Mouse (Mus musculus) stomach, embryonic 15.5 days (tissue): ENCODE results near the gene Wbp1l. TPM values are rescaled to one million over a fixed set of nuclear protein-coding genes. Genes with fewer than 3 reads are reported as not detected.

ENCODE experiments used
- ATAC-seq: fragments of 200-750 bp; cut with Nextera tagmentation; 2 replicates; pipeline ENCODE4 v1.8.0; 2017; ENCODE audit warnings: low read depth, moderate number of reproducible peaks, moderate TSS enrichment; ENCODE audit not compliant: insufficient read depth, low FRiP score
- H3K27ac ChIP-seq: fragments of 300-500 bp; sonication (generic); 2 replicates; pipeline ENCODE4 v1.5.1; 2015; ENCODE audit warnings: mild to moderate bottlenecking, inconsistent platforms
- H3K27me3 ChIP-seq: fragments of 300-500 bp; sonication (generic); replicated peaks from 2 replicates; pipeline ENCODE4 v1.6.1; 2015; ENCODE audit warnings: inconsistent platforms
- H3K36me3 ChIP-seq: fragments of 300-500 bp; sonication (generic); 2 replicates; pipeline ENCODE4 v1.6.1; 2015; ENCODE audit warnings: inconsistent platforms
- H3K4me1 ChIP-seq: fragments of 300-500 bp; sonication (generic); 2 replicates; pipeline ENCODE4 v1.6.1; 2015; ENCODE audit warnings: inconsistent platforms
- H3K4me2 ChIP-seq: fragments of 300-500 bp; sonication (generic); 2 replicates; pipeline ENCODE4 v1.6.1; 2015; ENCODE audit warnings: mild to moderate bottlenecking, inconsistent platforms
- H3K4me3 ChIP-seq: fragments of 300-500 bp; sonication (generic); replicated peaks from 2 replicates; pipeline ENCODE4 v1.5.1; 2015; ENCODE audit warnings: inconsistent platforms
- H3K9ac ChIP-seq: fragments of 300-500 bp; sonication (generic); 2 replicates; pipeline ENCODE4 v1.6.1; 2015; ENCODE audit warnings: inconsistent platforms
- H3K9me3 ChIP-seq: fragments of 300-500 bp; sonication (generic); 2 replicates; pipeline ENCODE4 v1.6.1; 2016; ENCODE audit warnings: inconsistent platforms
- WGBS: fragments of 180-500 bp; shearing (Covaris S2); methylation state at CpG from one replicate; pipeline ENCODE4 v1.1.7; 2015; 5-methylcytosine and 5-hydroxymethylcytosine counted together
- polyA plus RNA-seq: library from polyadenylated mRNA; unstranded; fragments of >200 nt; fragmentation: Nextera tagmentation; extraction: Ambion mirVana; gene quantifications from 2 replicates; pipeline ENCODE4 v1.2.1, GENCODE M21; 2015

The Wbp1l gene
- polyA plus RNA-seq, 1 experiment from 2014 or later: 40.4 TPM

- Histone ChIP-seq H3K9ac (no peak overlapping the region), H3K36me3 (no peaks in the 10 kb centered on the region), H3K4me3 (no peak overlapping the region), H3K4me1 (peaks cover 60% of the 10 kb centered on the region), H3K27me3 (no peaks in the 10 kb centered on the region), H3K27ac (peak overlapping the region; percentile 84), H3K9me3 (no peaks in the 10 kb centered on the region), H3K4me2 (no peak overlapping the region)
- ATAC-seq: no peak
- WGBS: 71% methylated on average over 19 of the region's 19 CpGs
Observed at GRCm38 (mm10) chr19:46621236-46622183, 22.6 kb downstream of the Wbp1l start.

DNA sequence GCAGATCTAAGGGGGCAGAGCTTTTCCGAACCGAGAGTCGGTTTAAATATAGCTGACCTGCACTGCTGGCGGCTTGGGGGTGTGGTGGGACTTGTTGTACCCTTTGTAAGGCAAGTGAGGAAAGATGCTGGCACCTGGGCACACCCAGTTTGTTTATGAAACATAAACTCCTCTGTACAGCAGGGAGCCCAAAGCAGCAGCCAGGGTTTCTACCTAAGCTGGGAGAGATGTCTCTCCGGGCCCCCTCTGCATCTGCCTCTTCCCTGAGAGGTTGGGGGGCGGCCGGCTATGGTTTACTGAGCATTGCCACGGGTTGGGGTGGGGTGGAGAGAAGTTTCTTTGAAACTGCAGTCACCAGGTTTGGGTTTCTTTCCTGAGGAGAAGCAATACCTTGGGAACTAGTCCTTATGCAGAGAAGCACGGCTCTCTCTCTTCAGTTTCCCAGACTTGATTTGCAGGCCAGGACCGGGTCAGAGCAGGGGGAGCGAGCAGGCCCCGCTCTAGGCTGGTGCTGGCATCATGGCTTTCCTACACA is 23.8 kb downstream of the Wbp1l start:
- H3K9me3 ChIP-seq: no peaks in the 10 kb centered on the region
- no peaks in the 10 kb centered on the region for H3K36me3 ChIP-seq
- H3K9ac ChIP-seq: no peak overlapping the region
- H3K4me2 ChIP-seq: peak overlapping the region; percentile 62
- no peak for ATAC-seq
- H3K4me1 ChIP-seq: peaks cover 57% of the 10 kb centered on the region
- H3K4me3 ChIP-seq: peak overlapping the region; percentile 37
- 24% methylated on average over 12 of the region's 12 CpGs for WGBS
- H3K27ac ChIP-seq: peak overlapping the region; percentile 84
- H3K27me3 ChIP-seq: no peaks in the 10 kb centered on the region

GRCm38 (mm10) chr19:46623194-46623667 is 24.3 kb downstream of the Wbp1l start:
- Histone ChIP-seq H3K4me1 (peaks cover 60% of the 10 kb centered on the region), H3K4me3 (peak overlapping the region; percentile 37), H3K36me3 (no peaks in the 10 kb centered on the region), H3K9me3 (no peaks in the 10 kb centered on the region), H3K4me2 (peak overlapping the region; percentile 62), H3K27me3 (no peaks in the 10 kb centered on the region), H3K27ac (peak overlapping the region; percentile 84), H3K9ac (no peak overlapping the region)
- WGBS: 6% methylated on average over 16 of the region's 16 CpGs
- peak; percentile 62 for ATAC-seq

DNA sequence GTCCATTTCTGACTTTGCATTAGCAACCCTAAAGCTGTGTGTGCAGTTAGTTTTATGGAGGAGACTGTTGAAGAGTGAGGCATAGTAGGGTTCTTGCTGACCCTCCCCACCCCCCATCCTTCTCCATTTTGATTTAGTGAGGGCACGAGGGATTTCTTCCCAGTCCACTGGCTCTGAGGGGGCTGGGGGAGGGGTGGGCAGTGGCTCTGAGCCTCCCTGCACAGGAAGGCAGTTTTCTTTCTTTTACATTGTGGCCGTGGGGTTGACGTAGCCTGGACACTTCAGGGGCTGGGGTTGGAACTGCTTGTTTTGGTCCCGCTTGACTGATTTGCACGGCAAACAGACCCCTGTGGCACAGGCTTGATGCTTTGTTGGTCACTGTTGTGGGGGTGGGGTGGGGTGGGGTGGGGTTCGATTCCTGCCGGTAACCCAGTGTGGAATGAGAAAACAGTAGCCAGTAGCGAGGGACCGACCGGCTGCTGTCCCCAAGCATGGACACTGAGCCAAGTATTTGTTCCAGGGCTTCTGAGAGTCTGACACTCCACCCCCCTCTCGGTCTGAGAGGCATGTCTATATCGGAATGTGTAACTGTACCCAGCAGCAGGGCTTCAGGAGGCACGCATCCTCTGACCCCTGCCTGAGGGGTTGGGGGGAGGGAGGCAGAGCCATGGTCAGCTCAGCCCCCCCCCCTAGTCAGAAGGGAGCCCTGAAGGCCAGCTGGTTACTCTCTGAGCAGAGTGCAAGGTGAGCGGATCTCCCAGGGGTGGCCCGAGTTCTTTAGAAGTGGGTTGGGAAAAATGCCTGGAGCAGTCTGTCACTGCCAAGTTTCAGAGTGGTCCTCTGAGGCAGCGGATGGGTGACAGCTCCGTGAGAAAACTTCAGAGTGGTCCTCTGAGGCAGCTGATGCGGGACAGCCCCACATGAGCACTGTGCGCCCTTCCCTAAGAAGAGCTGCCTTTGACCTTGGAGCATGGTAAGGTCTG is 25.2 kb downstream of the Wbp1l start:
- Histone ChIP-seq H3K9me3 (no peaks in the 10 kb centered on the region), H3K4me1 (peaks cover 56% of the 10 kb centered on the region), H3K4me2 (peak overlapping the region; percentile 62), H3K36me3 (no peaks in the 10 kb centered on the region), H3K4me3 (peak overlapping the region; percentile 37), H3K27ac (peak overlapping the region; percentile 84), H3K27me3 (no peaks in the 10 kb centered on the region), H3K9ac (no peak overlapping the region)
- ATAC-seq: no peak
- WGBS: 29% methylated on average over 19 of the region's 19 CpGs

- Histone ChIP-seq H3K9me3 (no peaks in the 10 kb centered on the region), H3K4me3 (no peak overlapping the region), H3K9ac (no peak overlapping the region), H3K4me2 (no peak overlapping the region; the same call in 1 of the 2 replicates), H3K4me1 (peaks cover 52% of the 10 kb centered on the region), H3K27me3 (no peaks in the 10 kb centered on the region), H3K36me3 (no peaks in the 10 kb centered on the region), H3K27ac (no peak overlapping the region)
- no peak for ATAC-seq
- 95% methylated on average over 12 of the region's 12 CpGs for WGBS
Observed at GRCm38 (mm10) chr19:46625015-46625414, 26.1 kb downstream of the Wbp1l start.

GRCm38 (mm10) chr19:46625519-46625918 is 26.6 kb downstream of the Wbp1l start:
- H3K4me2 ChIP-seq: no peak overlapping the region
- 58% methylated on average over 10 of the region's 10 CpGs for WGBS

DNA sequence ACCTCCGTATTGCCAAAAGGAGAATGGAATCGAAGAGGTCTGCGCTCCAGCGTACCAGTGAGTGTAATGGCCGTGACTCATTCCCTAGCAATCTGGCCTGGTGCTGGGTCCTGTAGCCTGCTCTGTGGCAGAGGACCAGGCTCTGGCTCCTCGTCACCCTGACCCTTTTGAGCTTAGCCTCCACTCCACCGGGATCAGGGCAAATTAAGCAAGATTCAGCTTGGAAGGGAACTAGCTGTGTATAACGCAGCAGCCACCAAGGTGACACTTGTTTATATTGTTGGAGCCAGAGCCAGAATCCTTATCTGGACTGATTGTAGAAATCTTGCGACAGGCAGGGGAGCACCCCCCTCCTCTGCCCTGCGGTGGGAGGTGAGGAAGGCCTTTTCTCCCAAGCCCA is 29.5 kb downstream of the Wbp1l start:
- H3K27ac ChIP-seq: no peak overlapping the region
- no peaks in the 10 kb centered on the region for H3K27me3 ChIP-seq
- WGBS: 60% methylated on average over 10 of the region's 10 CpGs

More at GRCm38 (mm10) chr19:46625519-46625918, 26.6 kb downstream of the Wbp1l start:
- H3K27me3 ChIP-seq: no peaks in the 10 kb centered on the region
- peaks cover 55% of the 10 kb centered on the region for H3K4me1 ChIP-seq
- no peak overlapping the region for H3K4me3 ChIP-seq
- H3K9me3 ChIP-seq: no peaks in the 10 kb centered on the region
- no peak overlapping the region for H3K27ac ChIP-seq
- no peaks in the 10 kb centered on the region for H3K36me3 ChIP-seq
- H3K9ac ChIP-seq: no peak overlapping the region
- ATAC-seq: no peak

DNA sequence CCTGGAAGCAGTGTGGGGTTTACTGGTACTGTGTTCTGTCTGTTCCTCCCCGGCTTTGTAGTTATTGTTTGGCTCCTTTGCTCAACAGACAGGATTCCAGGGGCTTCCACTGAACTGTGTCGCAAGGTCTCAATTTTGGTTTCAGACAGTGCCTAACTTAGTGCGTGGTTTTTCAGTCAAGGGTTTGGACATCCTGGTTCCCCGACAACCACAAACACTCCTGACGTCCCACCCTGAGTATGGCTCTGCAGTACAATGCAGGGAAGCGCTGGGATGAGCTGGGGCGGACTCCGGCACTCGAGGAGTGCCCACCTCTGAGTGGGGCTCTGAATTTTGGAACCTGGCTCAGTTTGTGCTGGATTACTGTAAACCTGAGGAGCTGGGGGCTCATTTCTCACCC is 30.9 kb downstream of the Wbp1l start:
- peak overlapping the region; percentile 23; the same call in 1 of the 2 replicates for H3K27ac ChIP-seq
- no peak overlapping the region for H3K4me3 ChIP-seq
- WGBS: 76% methylated on average over 9 of the region's 9 CpGs
- no peak overlapping the region for H3K9ac ChIP-seq
- no peak overlapping the region for H3K4me2 ChIP-seq
- no peak for ATAC-seq
- no peaks in the 10 kb centered on the region for H3K27me3 ChIP-seq
- H3K4me1 ChIP-seq: peaks cover 14% of the 10 kb centered on the region
- no peaks in the 10 kb centered on the region for H3K36me3 ChIP-seq
- H3K9me3 ChIP-seq: no peaks in the 10 kb centered on the region

More for the DNA sequence above, 29.5 kb downstream of the Wbp1l start:
- no peak overlapping the region for H3K4me2 ChIP-seq
- no peak for ATAC-seq
- H3K4me3 ChIP-seq: no peak overlapping the region
- H3K9ac ChIP-seq: no peak overlapping the region
- H3K4me1 ChIP-seq: peaks cover 29% of the 10 kb centered on the region
- H3K36me3 ChIP-seq: no peaks in the 10 kb centered on the region
- H3K9me3 ChIP-seq: no peaks in the 10 kb centered on the region

GRCm38 (mm10) chr19:46631637-46632036 is 32.8 kb downstream of the Wbp1l start:
- H3K4me1 ChIP-seq: peaks cover 24% of the 10 kb centered on the region
- H3K4me3 ChIP-seq: no peak overlapping the region
- WGBS: 76% methylated on average over 9 of the region's 9 CpGs
- no peak for ATAC-seq
- H3K4me2 ChIP-seq: no peak overlapping the region
- H3K9ac ChIP-seq: no peak overlapping the region
- H3K27ac ChIP-seq: no peak overlapping the region
- H3K27me3 ChIP-seq: no peaks in the 10 kb centered on the region
- no peaks in the 10 kb centered on the region for H3K36me3 ChIP-seq
- H3K9me3 ChIP-seq: no peaks in the 10 kb centered on the region

- Histone ChIP-seq H3K27ac (no peak overlapping the region), H3K9ac (no peak overlapping the region), H3K27me3 (no peaks in the 10 kb centered on the region), H3K36me3 (no peaks in the 10 kb centered on the region; the same call in 1 of the 2 replicates), H3K4me3 (no peak overlapping the region), H3K9me3 (no peaks in the 10 kb centered on the region), H3K4me2 (no peak overlapping the region), H3K4me1 (peaks cover 13% of the 10 kb centered on the region)
- WGBS: 46% methylated on average over 9 of the region's 9 CpGs
- 0 out of 2 replicates have a peak, but pooled peaks have one; percentile 9 for ATAC-seq
Observed at GRCm38 (mm10) chr19:46635766-46636165, 36.9 kb downstream of the Wbp1l start.

GRCm38 (mm10) chr19:46637598-46637997 is 38.7 kb downstream of the Wbp1l start:
- no peak overlapping the region for H3K4me2 ChIP-seq
- no peaks in the 10 kb centered on the region for H3K27me3 ChIP-seq
- no peak overlapping the region for H3K9ac ChIP-seq
- ATAC-seq: no peak
- WGBS: 73% methylated on average over 6 of the region's 6 CpGs
- H3K9me3 ChIP-seq: no peaks in the 10 kb centered on the region
- no peak overlapping the region for H3K4me3 ChIP-seq
- peaks cover 32% of the 10 kb centered on the region for H3K4me1 ChIP-seq
- no peaks in the 10 kb centered on the region; the same call in 1 of the 2 replicates for H3K36me3 ChIP-seq
- no peak overlapping the region for H3K27ac ChIP-seq
